Mouse (Mus musculus) kidney, adult 8-10 months (tissue): ENCODE data around the gene 4930590J08Rik.
"Not testable (repeated sequence)": the region's sequence is repeated elsewhere in the genome, so short reads cannot be mapped to it uniquely, and the experiment has no call there.

Experiments
- DNase-seq, 2 experiments: peaks; one replicate each; pipeline ENCODE4 v3.0.0; 2022

4930590J08Rik gene

DNA sequence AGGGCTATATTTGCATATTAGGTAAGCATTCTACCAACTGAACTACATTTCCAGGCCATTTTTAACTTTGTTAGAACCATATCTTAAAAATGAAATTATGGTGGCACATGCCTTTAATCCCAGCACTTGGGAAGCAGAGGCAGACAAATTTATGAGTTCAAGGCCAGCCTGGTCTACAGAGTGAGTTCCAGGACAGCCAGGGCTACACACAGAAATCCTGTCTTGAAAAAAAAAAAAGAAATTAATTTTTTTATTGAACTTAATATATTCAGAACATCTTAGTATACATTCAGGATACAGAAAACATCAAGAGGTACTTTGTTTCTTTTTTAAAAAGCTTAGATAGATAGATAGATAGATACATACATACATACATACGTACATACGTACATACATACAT lies at the start of gene 4930590J08Rik:
TSS of gene 4930590J08Rik (plus strand) at position 301 of the 400 bp plus-strand sequence.
- DNase-seq: not testable (repeated sequence)

DNA sequence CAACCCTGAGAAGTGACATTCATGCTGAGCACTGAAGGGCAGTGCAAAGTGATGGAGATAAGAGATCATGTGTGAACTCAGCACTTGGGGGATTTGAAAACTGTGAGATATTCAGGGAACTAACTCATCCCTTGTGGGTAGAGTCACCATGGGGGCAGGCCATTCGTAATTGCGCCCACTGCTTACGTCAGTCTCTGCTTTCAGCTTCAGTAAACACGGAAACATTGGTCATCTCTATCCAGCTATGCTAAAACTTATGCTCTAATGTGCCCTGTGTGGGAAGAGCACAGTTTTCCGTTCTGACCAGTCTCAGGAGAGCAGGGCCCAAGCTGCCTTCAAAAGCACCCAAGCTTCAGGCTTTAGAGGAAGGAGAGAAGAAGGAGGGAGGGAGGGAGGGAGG lies 44.3 kb upstream of the 4930590J08Rik start:
- DNase-seq: no peak

DNA sequence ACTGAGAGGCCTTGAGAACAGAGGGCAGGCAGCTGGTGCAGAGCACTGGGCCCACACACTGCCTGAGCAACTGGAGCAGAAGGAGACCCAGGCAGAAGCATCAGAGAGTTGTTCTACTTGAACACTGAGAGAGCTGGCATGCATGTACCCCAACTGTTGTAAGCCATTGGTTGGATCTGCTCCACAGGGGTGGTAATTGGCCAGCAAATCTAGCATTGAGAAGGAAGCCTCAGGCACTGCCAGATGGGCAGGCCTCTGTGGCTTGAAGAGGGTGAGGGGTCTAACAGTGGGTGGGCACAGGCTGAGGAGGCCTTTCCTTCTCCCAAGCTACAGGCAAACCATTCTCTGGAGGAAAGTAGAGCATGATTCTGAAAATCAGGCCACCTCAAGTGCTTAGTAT lies 39.8 kb upstream of the 4930590J08Rik start:
- DNase-seq: no peak

- no peak for DNase-seq
Measured at GRCm38 (mm10) chr6:91864595-91864994, 38.0 kb upstream of the 4930590J08Rik start.

DNA sequence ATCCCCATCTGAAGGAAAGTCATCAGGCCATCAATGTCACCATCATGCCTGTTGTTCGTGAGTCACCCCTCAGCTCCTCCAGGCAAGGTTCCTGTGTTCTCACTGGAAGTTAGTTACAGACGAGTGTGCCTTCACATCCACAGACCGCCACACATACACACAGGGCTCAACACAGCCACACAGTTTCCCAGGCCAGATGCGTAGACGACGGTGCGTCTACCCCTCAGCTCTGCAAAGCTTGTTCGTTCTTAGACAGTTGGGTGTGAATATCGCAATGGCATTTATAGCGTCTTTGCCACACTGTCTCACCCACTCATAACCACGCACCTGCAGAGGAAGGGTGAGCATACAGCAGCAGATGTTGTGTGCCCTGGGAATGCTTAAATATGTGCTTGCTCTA lies 37.0 kb upstream of the 4930590J08Rik start:
- DNase-seq: no peak

DNA sequence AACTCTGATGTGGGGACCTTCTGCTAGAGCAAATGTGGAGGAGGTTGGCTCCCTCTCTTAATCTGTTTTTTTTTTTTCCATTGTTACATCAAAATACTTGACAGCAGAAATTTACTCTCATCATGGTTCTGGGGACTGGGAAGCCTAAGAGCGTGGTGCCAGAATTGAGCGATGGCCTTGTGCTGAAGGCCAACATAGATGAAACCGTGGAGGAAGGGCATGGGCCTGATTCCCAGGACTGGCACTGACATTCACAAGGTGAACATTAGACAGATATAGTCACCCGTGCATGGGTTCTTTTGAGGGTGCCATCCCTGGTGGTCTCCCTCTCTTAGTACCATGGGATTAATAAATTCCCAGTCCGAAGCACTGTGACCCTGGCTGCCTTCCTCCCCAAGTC lies 34.5 kb upstream of the 4930590J08Rik start:
- no peak for DNase-seq

DNA sequence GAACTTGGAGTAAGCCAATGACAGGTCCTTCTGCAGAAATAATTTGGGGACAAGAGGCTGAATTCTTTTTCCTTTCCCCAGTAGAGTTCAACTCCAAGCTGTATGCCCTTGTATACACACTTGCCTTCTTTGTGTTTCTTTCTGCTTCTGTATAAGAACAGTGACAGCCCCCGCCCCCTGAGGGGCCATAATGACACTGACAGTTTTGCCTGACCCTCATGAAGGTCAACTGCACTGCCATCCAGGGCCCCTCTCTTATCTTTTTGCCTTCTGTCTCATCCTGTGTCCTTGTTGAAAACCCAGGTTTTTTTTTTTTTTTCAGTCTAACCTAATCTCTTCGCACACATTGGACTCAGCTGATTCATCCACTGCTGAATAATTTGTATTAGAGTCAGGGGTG lies 29.8 kb upstream of the 4930590J08Rik start:
- DNase-seq: no peak

DNA sequence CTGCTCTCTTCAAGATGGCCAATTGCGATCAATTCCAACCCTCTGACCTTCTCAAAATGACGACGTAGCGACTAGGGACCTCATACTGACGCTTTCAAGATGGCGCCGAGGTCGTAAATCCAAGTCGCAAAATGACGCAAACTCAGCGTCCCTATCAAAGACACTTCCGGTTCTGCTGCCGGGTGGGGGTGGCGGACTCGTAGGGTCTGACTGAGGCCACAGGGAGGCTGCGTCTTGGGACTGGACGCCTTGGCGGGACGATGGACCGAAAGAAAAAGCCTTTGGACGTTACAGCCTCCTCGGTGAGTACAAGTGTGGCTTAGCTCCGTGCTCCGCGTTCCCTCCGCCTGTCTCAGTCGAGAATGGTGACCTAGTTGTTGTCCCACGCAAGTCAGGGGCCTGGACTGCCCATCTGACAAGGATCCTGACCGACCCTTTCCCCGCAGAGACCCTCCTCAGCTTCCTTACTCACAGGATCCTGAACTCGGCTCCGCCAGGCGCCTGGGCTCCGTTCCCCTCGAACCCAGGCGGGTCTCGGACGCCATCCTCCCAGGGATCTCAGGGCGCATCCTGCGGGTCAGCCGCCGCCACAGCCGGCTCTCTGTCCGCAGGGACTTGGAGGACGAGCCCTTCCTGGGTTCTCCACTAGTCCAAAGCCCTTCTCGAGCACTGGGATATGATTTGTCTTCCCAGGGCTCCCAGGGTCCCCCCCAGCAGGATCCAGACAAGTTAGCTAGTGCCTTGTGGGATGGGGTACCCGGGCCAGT lies 24.5 kb upstream of the 4930590J08Rik start, which contains the start of gene Ccdc174:
TSS of gene Ccdc174 (plus strand) at position 169 of the 767 bp plus-strand sequence.
- peak; percentile 96 for DNase-seq

DNA sequence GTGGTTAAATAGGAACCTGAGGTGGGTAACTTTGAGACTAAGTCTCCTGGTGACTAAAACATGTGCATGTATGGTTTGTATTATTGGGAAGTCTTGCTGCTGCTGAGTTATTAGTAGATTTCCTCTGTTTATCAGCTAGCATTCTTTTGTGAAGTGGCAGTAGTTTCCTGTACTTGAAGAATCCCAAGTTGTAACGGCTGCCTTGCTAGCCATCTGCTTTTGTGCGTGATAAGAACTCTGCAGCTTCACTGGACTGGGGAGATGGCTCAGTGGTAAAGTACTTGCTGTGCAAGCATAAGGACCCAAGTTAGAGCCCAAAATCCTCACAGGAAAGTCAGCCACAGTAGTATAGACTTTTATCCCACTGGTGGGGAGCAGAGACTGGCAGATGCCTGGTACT lies 18.8 kb upstream of the 4930590J08Rik start:
- no peak for DNase-seq

- DNase-seq: no peak
Measured at GRCm38 (mm10) chr6:91889255-91889906, 13.2 kb upstream of the 4930590J08Rik start.

DNA sequence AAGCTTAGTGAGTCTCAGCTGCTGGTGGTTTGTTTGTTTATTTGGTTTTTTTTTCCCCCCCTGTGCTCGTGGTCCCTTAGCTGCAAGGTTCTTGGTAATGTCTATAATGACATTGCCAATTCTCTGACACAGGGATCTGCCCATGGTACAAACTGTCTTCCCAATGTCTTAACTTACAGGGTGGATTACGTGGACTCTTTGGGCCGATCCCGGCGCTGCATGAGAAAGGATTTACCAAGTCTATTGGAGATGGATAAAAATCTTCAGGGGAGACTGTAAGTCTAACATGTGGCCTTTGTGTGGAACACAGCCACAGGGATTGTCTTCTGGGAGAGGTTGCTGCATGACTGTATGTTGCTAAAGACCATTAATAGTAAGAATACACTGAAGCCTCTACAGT lies 12.0 kb upstream of the 4930590J08Rik start:
- DNase-seq: no peak

GRCm38 (mm10) chr6:91891776-91892175 lies 10.8 kb upstream of the 4930590J08Rik start:
- no peak for DNase-seq

GRCm38 (mm10) chr6:91896783-91897182 lies 5.8 kb upstream of the 4930590J08Rik start:
- DNase-seq: no peak

- peak; percentile 33 to 75 for DNase-seq
Measured at GRCm38 (mm10) chr6:91901505-91901904, 1.1 kb upstream of the 4930590J08Rik start.

GRCm38 (mm10) chr6:91914011-91914410 lies 11.4 kb downstream of the 4930590J08Rik start:
- no peak for DNase-seq

- DNase-seq: no peak
Measured at GRCm38 (mm10) chr6:91917286-91917685, 14.7 kb downstream of the 4930590J08Rik start.

DNA sequence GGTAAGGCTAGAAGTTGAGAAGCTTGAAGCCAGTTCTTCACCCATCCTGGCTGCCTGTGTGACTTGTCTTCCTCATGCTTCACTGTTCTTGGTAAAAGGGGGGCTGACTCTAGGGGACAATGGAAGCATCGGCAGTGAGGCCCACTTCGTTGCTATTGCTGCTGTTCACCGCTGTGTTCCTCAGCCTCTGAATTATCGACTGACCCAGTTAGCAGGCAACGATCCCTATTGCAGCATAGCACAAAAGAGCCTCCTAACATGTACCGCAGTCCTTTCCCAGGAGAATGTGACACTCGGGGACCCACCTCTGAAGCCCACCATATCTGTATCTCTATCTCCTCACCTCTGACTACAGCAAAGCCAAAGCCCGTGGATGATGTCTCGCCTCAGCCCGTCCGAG lies 15.1 kb downstream of the 4930590J08Rik start:
- DNase-seq: no peak

- DNase-seq: no peak
Measured at GRCm38 (mm10) chr6:91931231-91931630, 28.6 kb downstream of the 4930590J08Rik start.

- no peak for DNase-seq
Measured at GRCm38 (mm10) chr6:91938491-91938890, 35.9 kb downstream of the 4930590J08Rik start.

- DNase-seq: no peak
Measured at GRCm38 (mm10) chr6:91948426-91948825, 45.8 kb downstream of the 4930590J08Rik start.

GRCm38 (mm10) chr6:91958015-91958414 lies 55.4 kb downstream of the 4930590J08Rik start:
- DNase-seq: not testable (repeated sequence)

DNA sequence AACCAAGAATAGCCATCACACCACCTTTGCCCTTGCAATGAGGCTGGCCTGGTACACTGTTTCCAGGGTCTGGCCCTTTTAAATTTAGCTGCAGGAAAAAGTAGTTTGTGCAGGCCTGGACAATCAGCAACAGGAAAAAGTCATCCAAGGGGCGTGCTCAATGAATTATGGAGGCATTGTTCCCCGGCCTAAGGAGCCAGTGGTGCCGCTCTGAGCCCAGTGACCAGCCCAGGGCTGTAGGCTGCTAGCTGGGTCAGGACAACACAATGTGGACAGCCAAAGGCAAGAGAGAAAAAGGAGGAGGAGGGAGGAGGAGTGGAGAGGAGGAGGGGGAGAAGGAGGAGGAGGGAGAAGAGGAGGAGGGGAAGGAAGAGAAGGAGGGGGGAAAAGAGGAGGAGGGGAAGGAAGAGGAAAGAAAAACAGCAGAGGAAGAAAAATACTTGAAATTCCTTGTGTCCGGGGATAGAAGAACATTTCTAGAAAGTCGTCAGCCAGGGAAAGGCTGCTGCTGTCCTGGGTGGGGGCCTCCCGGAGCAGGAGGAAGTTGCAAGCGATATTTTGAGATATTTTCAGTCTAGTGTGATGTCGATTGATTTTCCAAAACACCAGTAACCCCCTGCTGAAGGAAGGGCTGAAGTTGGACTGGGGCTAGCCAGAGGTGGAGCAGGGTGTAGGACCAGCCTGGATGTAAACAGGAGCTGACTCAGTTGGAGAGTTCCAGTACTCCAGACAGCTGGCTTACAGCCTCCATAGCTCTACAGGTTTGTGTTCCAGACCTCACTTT lies 57.6 kb downstream of the 4930590J08Rik start:
- DNase-seq: peak; percentile 58 to 59

DNA sequence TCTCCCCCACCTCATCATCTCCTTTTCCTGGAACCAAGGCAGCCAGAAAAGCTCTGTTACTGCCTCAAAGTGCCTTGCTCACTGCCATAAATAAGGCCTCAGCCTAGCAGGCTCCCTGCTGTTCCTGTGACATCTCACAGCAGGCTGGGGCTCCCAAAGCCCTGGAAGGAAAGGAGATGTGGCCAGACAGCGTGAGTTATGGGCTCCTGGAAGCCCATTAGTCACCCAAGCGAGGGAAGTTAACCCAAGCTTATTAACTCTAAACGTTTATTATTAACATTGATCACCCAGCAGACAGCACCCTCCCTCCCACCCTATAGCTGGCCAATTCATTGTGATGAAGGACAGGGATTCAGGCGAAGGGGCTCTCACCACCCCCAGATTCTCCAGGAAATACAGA lies 60.8 kb downstream of the 4930590J08Rik start:
- DNase-seq: peak; percentile 13 to 15
